Mouse (Mus musculus) myocyte (in vitro differentiated cells): Measurements from ENCODE around the gene Rtn4rl1. TPM values are rescaled to one million over a fixed set of nuclear protein-coding genes. Genes with fewer than 3 reads are reported as not detected.

Experiments
- H3K27me3 ChIP-seq: one replicate; pipeline ENCODE4 v1.6.1; 2011; ENCODE audit not compliant: control insufficient read depth, insufficient read depth, insufficient read length
- H3K36me3 ChIP-seq: one replicate; pipeline ENCODE4 v1.6.1; 2011; ENCODE audit not compliant: control insufficient read depth, insufficient read depth
- H3K4me2 ChIP-seq: one replicate; pipeline ENCODE4 v1.6.1; 2011; ENCODE audit warnings: low read depth, control low read depth
- H3K4me3 ChIP-seq: one replicate; pipeline ENCODE4 v1.5.1; 2011; ENCODE audit warnings: mild to moderate bottlenecking, control low read depth, moderate library complexity
- H3K79me2 ChIP-seq: one replicate; pipeline ENCODE4 v1.6.1; 2011; ENCODE audit not compliant: control insufficient read depth, insufficient read depth
- H3ac ChIP-seq: one replicate; pipeline ENCODE4 v1.6.1; 2011; ENCODE audit not compliant: control insufficient read depth, insufficient read length
- CEBPB ChIP-seq: IDR thresholded peaks from 2 replicates; pipeline ENCODE4 v1.6.1; 2011; ENCODE audit warnings: mild to moderate bottlenecking, moderate library complexity; ENCODE audit not compliant: poor library complexity, insufficient read depth, severe bottlenecking
- E2F4 ChIP-seq: IDR thresholded peaks from one replicate; pipeline ENCODE4 v1.6.1; 2011; ENCODE audit warnings: mild to moderate bottlenecking, control low read depth, moderate library complexity; ENCODE audit not compliant: insufficient read depth
- MAX ChIP-seq: IDR thresholded peaks from one replicate; pipeline ENCODE4 v1.6.1; 2011; ENCODE audit warnings: low read depth, mild to moderate bottlenecking, control low read depth
- MYOD1 ChIP-seq, 3 experiments: IDR thresholded peaks; one replicate each; pipeline ENCODE4 v1.6.1; 2011; ENCODE audit warnings: control low read depth in 2 of 3, low read depth in 2 of 3, mild to moderate bottlenecking in 2 of 3, moderate library complexity in 1 of 3; ENCODE audit not compliant: insufficient read length in 2 of 3, control insufficient read depth in 1 of 3
- MYOG ChIP-seq, 3 experiments: IDR thresholded peaks; one replicate each; pipeline ENCODE4 v1.6.1; 2011; ENCODE audit warnings: control low read depth in 2 of 3, low read depth in 2 of 3, mild to moderate bottlenecking in 2 of 3; ENCODE audit not compliant: insufficient read length in 2 of 3, control insufficient read depth in 1 of 3, insufficient read depth in 1 of 3
- POLR2A ChIP-seq: IDR thresholded peaks from one replicate; pipeline ENCODE4 v1.6.1; 2011; ENCODE audit warnings: low read depth, mild to moderate bottlenecking, control low read depth, moderate library complexity; ENCODE audit not compliant: insufficient read length
- POLR2AphosphoS2 ChIP-seq: IDR thresholded peaks from one replicate; pipeline ENCODE4 v1.6.1; 2011; ENCODE audit warnings: low read depth, control low read depth; ENCODE audit not compliant: insufficient read length
- REST ChIP-seq: IDR thresholded peaks from one replicate; pipeline ENCODE4 v1.6.1; 2011; ENCODE audit warnings: mild to moderate bottlenecking, control low read depth, moderate library complexity; ENCODE audit not compliant: insufficient read depth, insufficient read length
- SRF ChIP-seq: IDR thresholded peaks from one replicate; pipeline ENCODE4 v1.6.1; 2011; ENCODE audit warnings: low read depth; ENCODE audit not compliant: control insufficient read depth, insufficient read length
- TCF12 ChIP-seq: IDR thresholded peaks from one replicate; pipeline ENCODE4 v1.6.1; 2011; ENCODE audit warnings: mild to moderate bottlenecking, control low read depth; ENCODE audit not compliant: poor library complexity, insufficient read depth, severe bottlenecking
- TCF3 ChIP-seq: IDR thresholded peaks from one replicate; pipeline ENCODE4 v1.6.1; 2011; ENCODE audit warnings: low read depth, control low read depth; ENCODE audit not compliant: insufficient read length
- USF1 ChIP-seq: IDR thresholded peaks from one replicate; pipeline ENCODE4 v1.6.1; 2011; ENCODE audit warnings: low read depth, mild to moderate bottlenecking, control low read depth, moderate library complexity
- polyA plus RNA-seq: library from polyadenylated mRNA; unstranded; fragments of >200 nt; fragmentation: generic; extraction: Trizol; gene quantifications from one replicate; pipeline ENCODE4 v1.2.1, GENCODE M21; 2012; ENCODE audit warnings: missing spikeins

The Rtn4rl1 gene
- polyA plus RNA-seq, 1 experiment, result 0.16 TPM

DNA sequence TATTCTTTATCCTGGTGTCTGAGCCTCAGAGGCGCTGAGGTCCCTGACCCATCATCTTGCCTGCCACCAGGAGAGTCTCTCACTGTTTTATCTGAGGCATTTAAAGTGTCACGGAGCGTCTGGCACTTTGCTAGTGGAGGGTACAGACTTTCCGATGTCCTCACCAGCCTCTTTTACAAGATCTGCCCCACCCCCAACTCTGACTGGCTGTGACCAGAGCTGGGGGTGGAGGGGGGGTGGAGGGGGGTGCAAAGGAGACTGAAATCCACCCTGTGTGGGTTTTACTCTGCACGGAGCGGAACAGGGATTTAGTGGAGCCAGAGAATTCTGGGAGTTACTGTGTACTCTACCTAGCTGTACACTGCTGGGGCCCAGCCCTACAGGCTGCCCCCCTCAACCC, 81.5 kb downstream of the Rtn4rl1 start:
- H3K4me3 ChIP-seq, result no peak overlapping the region
- H3K79me2 ChIP-seq, result no peaks in the 10 kb centered on the region
- H3K4me2 ChIP-seq, result no peak overlapping the region
- H3K27me3 ChIP-seq, result peaks cover 22% of the 10 kb centered on the region
- TF ChIP-seq POLR2AphosphoS2, result no peak
- TF ChIP-seq TCF12, result no peak
- TF ChIP-seq MYOG (IDR thresholded peaks at IDR 0.05; ENCODE audit: control insufficient read depth in 1 of 3, insufficient read depth in 1 of 3, insufficient read length in 2 of 3, low read depth in 2 of 3), result no peak
- no peak for TF ChIP-seq TCF3
- TF ChIP-seq MYOD1 (IDR thresholded peaks at IDR 0.05; ENCODE audit: control insufficient read depth in 1 of 3, insufficient read length in 2 of 3, low read depth in 2 of 3), result no peak
- TF ChIP-seq E2F4, result no peak
- TF ChIP-seq CEBPB, result no peak
- TF ChIP-seq REST, result no peak
- no peak for TF ChIP-seq SRF
- no peak for TF ChIP-seq USF1
- TF ChIP-seq MAX, result no peak
- TF ChIP-seq POLR2A, result no peak
- H3K36me3 ChIP-seq, result no peaks in the 10 kb centered on the region
- H3ac ChIP-seq, result no peak overlapping the region

DNA sequence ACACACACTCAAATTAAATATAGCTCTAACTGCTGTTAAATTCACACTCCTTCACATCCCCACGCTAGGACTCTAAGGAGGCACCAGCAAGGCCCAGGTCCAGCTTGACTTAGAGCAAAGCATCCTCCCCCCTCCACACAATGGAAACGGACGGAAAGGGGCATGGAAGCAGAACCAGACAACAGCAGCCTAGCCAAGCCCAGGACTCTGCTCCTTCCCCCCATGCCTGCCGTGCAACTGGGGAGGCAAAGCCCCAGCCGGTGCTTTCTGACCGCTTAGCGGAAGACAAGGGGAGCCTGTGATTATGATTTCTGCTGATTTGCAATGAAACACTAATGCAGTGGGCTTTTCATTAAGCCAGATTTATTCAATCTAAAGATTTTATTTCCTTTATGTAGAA, 84.5 kb downstream of the Rtn4rl1 start:
- no peak overlapping the region for H3ac ChIP-seq
- no peaks in the 10 kb centered on the region for H3K36me3 ChIP-seq
- H3K27me3 ChIP-seq, result peaks cover 47% of the 10 kb centered on the region
- TF ChIP-seq MYOD1 (IDR thresholded peaks at IDR 0.05; ENCODE audit: control insufficient read depth in 1 of 3, insufficient read length in 2 of 3, low read depth in 2 of 3) (no peak), MYOG (IDR thresholded peaks at IDR 0.05; ENCODE audit: control insufficient read depth in 1 of 3, insufficient read depth in 1 of 3, insufficient read length in 2 of 3, low read depth in 2 of 3) (no peak), TCF3 (no peak), POLR2AphosphoS2 (no peak), MAX (no peak), USF1 (no peak), CEBPB (no peak), TCF12 (no peak), E2F4 (no peak), SRF (no peak), REST (no peak), POLR2A (no peak)
- no peak overlapping the region for H3K4me2 ChIP-seq
- H3K79me2 ChIP-seq, result no peaks in the 10 kb centered on the region
- H3K4me3 ChIP-seq, result no peak overlapping the region

DNA sequence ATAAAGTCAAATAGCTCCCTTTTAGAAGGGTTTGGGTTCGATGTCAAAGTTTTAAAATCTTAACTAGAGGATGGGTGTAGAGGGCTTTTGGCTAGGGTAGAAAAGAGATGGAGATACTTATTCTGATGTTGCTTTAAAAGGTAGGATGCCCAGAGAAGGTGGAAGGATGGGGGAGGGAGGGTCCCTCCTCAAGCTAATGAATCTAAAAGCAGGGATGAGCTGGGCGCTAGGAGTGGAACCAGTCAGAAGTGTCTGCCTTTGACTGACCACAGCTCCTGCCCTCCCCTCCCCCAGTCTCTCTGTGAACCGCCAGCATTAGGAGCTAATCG, 85.4 kb downstream of the Rtn4rl1 start:
- H3K36me3 ChIP-seq, result no peaks in the 10 kb centered on the region
- no peak overlapping the region for H3K4me2 ChIP-seq
- H3K27me3 ChIP-seq, result peaks cover 44% of the 10 kb centered on the region
- no peaks in the 10 kb centered on the region for H3K79me2 ChIP-seq
- no peak overlapping the region for H3ac ChIP-seq
- TF ChIP-seq TCF12 (no peak), USF1 (no peak), MAX (no peak), POLR2AphosphoS2 (no peak), MYOD1 (IDR thresholded peaks at IDR 0.05; ENCODE audit: control insufficient read depth in 1 of 3, insufficient read length in 2 of 3, low read depth in 2 of 3) (no peak), REST (no peak), CEBPB (no peak), SRF (no peak), E2F4 (no peak), POLR2A (no peak)
- no peak overlapping the region for H3K4me3 ChIP-seq

DNA sequence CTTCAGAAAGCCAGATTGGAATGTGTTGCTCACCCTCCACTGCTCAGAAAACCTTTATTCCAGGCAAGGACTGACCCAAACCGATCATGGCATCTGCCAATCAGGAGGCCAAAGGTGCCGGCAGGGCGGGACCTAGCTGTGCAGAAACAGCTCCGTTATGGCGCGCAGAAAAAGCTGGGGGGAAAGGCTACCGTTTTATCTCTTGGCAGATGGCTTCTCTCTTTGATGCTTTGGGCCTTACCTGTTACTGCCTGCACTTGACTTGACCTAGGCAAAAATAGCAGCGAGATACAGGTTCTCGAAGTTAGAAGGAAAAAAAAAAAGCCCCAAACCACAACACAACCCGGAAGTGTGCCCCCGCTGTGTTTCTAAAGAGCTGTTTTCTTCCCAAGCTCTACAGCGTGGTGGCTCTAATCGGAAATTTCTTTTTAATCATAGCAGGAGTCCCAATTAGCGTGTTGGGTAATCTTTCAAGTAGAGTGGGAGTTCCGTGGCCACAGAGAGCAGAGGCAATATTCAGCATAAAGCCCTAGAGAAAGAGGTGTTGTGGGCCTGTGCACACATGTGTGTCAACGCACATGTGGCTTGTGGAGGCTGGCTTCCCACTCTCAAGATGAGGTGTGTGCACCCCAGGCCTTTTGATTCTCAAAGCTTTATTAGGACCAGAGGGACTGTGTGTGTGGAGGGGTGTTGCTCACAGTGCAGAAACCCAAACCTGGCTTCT, 85.9 kb downstream of the Rtn4rl1 start:
- Histone ChIP-seq H3K4me2 (no peak overlapping the region), H3K36me3 (no peaks in the 10 kb centered on the region), H3ac (no peak overlapping the region), H3K27me3 (peaks cover 38% of the 10 kb centered on the region), H3K4me3 (no peak overlapping the region), H3K79me2 (no peaks in the 10 kb centered on the region)
- TF ChIP-seq E2F4 (no peak), REST (no peak), MAX (no peak), USF1 (no peak), TCF3 (no peak), CEBPB (no peak)

DNA sequence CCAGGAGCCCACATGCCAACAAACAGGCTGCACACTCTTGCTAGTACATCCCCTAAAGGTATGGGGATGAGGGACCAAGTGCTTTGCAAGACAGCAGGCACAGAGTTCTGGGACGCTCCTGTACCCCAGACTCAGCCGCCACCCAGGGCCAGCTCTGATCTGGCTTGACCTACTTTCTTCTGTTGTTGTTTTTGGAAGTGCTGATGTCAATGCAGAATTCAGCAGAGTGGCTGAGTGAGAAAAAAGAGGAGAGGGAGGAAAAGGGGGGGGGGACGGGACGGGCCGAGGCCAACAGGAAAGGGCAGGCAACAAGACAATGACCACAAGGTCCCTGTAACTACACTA, 86.5 kb downstream of the Rtn4rl1 start:
- Histone ChIP-seq H3K79me2 (no peaks in the 10 kb centered on the region), H3K36me3 (no peaks in the 10 kb centered on the region), H3ac (no peak overlapping the region), H3K4me2 (no peak overlapping the region), H3K4me3 (no peak overlapping the region), H3K27me3 (peaks cover 33% of the 10 kb centered on the region)
- TF ChIP-seq SRF (no peak), POLR2AphosphoS2 (no peak), TCF3 (no peak), USF1 (no peak), MYOD1 (IDR thresholded peaks at IDR 0.05; ENCODE audit: control insufficient read depth in 1 of 3, insufficient read length in 2 of 3, low read depth in 2 of 3) (no peak), CEBPB (no peak), E2F4 (no peak), REST (no peak), MAX (no peak), TCF12 (no peak), MYOG (IDR thresholded peaks at IDR 0.05; ENCODE audit: control insufficient read depth in 1 of 3, insufficient read depth in 1 of 3, insufficient read length in 2 of 3, low read depth in 2 of 3) (no peak), POLR2A (no peak)
